9 mouse cellular contexts compared by ENCODE assay signal in the genomic region with DNA sequence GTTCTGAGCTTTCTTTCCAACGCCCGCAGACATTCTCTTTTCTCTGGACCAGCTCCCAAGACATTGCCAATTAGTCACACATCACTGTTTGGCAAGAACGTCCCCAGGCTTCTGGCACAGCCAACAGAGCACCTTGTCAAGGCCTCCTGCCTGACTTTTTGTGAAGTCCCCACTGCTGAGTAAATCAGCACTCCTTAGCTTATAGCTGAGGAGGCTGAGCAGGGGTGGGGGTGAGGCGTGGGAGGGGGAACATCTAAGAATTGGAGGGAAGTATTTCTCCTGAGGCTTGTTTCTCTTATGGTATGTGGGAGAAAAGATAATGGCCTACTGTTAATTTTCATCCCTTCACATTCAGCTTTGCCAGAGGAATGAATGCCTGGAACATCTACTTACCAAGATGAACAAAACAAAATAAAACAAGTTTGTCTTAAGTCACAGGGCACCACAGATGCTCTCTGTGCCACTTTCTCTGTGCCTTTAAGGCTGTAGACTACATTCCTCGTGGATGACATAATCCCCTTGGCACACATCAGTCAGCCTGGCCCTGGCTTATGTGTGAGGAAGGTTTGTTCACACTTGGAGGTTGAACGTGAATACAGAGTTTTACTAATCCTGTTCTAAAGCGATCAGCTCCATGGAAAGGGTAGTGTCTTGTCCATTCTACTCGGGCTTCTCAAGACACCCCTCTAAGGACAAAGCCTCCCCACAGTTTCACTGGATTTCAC.
DNase-seq lines count a peak whose midpoint lies in the region; ATAC-seq and TF ChIP-seq lines count a peak whose summit lies in the region.
"Had no signal": no experiment of that assay in that cellular context is flagged by ENCODE, and none has a peak within 500 bp of the region (broad histone marks: within the 10 kb centered on the region; RNA-seq: fewer than 3 reads in every experiment).

No protein-coding gene starts in this region.

- no peak for TF ChIP-seq POLR2A in kidney, adult 2 months (IDR thresholded peaks at IDR 0.05; ENCODE audit: low read depth, low read length)

- peak; percentile 23; the same call in 1 of the 2 replicates for ATAC-seq in midbrain, embryonic 12.5 days (ENCODE audit: low FRiP score, low read depth)
- no peak for ATAC-seq in midbrain, embryonic 11.5 days (ENCODE audit: low FRiP score)
- peak; percentile 75; the same call in 1 of the 2 replicates for ATAC-seq in midbrain, postnatal 0 days (ENCODE audit: low FRiP score)

- H3K9me3 ChIP-seq in midbrain, embryonic 12.5 days = no peaks in the 10 kb centered on the region
- H3K9me3 ChIP-seq in midbrain, embryonic 11.5 days (ENCODE audit: control insufficient read depth, low read length) = no peaks in the 10 kb centered on the region
- H3K9me3 ChIP-seq in midbrain, postnatal 0 days (ENCODE audit: low read length) = no peaks in the 10 kb centered on the region

- TF ChIP-seq CTCF in kidney, adult 2 months (conservative IDR thresholded peaks at IDR 0.05; ENCODE audit: insufficient read depth, insufficient read length, low read depth, low read length) = no peak
- TF ChIP-seq CTCF in midbrain, postnatal 0 days (IDR thresholded peaks at IDR 0.05) = no peak

- no peak overlapping the region for H3K27ac ChIP-seq in midbrain, embryonic 12.5 days (replicated peaks)
- H3K27ac ChIP-seq in midbrain, embryonic 11.5 days (ENCODE audit: low read depth, low read length) = no peak overlapping the region
- H3K27ac ChIP-seq in kidney, adult 2 months (ENCODE audit: insufficient read depth, low read depth, low read length) = no peak overlapping the region
- no peak overlapping the region for H3K27ac ChIP-seq in midbrain, postnatal 0 days (ENCODE audit: low read depth, low read length)
- H3K27ac ChIP-seq: liver, embryonic 14.5 days had no signal

- WGBS in midbrain, embryonic 12.5 days = 53% methylated on average over 8 of the region's 8 CpGs
- 55% methylated on average over 8 of the region's 8 CpGs for WGBS in midbrain, embryonic 11.5 days
- 30% methylated on average over 8 of the region's 8 CpGs for WGBS in kidney, adult 2 months
- WGBS in midbrain, postnatal 0 days = 34% methylated on average over 8 of the region's 8 CpGs

- no peaks in the 10 kb centered on the region for H3K27me3 ChIP-seq in midbrain, embryonic 12.5 days
- H3K27me3 ChIP-seq in midbrain, embryonic 11.5 days (ENCODE audit: control insufficient read depth, insufficient read depth, low read length) = no peaks in the 10 kb centered on the region
- H3K27me3 ChIP-seq in kidney, adult 2 months (replicated peaks; ENCODE audit: control insufficient read depth, insufficient read depth, low read length) = no peaks in the 10 kb centered on the region
- no peaks in the 10 kb centered on the region for H3K27me3 ChIP-seq in midbrain, postnatal 0 days (ENCODE audit: insufficient read depth, low read length)

- H3K4me2 ChIP-seq in midbrain, embryonic 12.5 days (replicated peaks) = no peak overlapping the region
- no peak overlapping the region for H3K4me2 ChIP-seq in midbrain, embryonic 11.5 days
- H3K4me2 ChIP-seq in midbrain, postnatal 0 days (ENCODE audit: low read depth, low read length, poor library complexity, severe bottlenecking) = no peak overlapping the region

- H3K4me3 ChIP-seq in midbrain, embryonic 12.5 days = no peak overlapping the region
- no peak overlapping the region for H3K4me3 ChIP-seq in midbrain, embryonic 11.5 days (ENCODE audit: low read depth, low read length)
- no peak overlapping the region for H3K4me3 ChIP-seq in kidney, adult 2 months (ENCODE audit: insufficient read depth, low read depth, low read length)
- H3K4me3 ChIP-seq in midbrain, postnatal 0 days (ENCODE audit: low read depth, low read length) = no peak overlapping the region

- H3K4me1 ChIP-seq in midbrain, embryonic 12.5 days = no peaks in the 10 kb centered on the region
- H3K4me1 ChIP-seq in midbrain, embryonic 11.5 days (ENCODE audit: control insufficient read depth, insufficient read depth, low read length) = no peaks in the 10 kb centered on the region
- peaks cover 17% of the 10 kb centered on the region for H3K4me1 ChIP-seq in kidney, adult 2 months (ENCODE audit: control insufficient read depth, insufficient read depth, low read length)
- H3K4me1 ChIP-seq in midbrain, postnatal 0 days (ENCODE audit: insufficient read depth, low read length) = no peaks in the 10 kb centered on the region

- no peak for DNase-seq in midbrain, embryonic 11.5 days (ENCODE audit: low spot score, missing footprints)
- DNase-seq in embryo, embryonic 11 days = peak; percentile 12
- peak; percentile 68 for DNase-seq in kidney, adult 2 months
- peak; percentile 20 for DNase-seq in midbrain, postnatal 0 days (ENCODE audit: low spot score)
- no peak for DNase-seq in gastrocnemius, postnatal 4 days (ENCODE audit: low spot score in 2 of 2)
- no peak for DNase-seq in spleen, adult 12 weeks (ENCODE audit: low spot score)
- no peak for DNase-seq in right cerebral cortex, adult 18-20 months

- H3K9ac ChIP-seq in midbrain, embryonic 12.5 days (replicated peaks) = no peak overlapping the region
- no peak overlapping the region for H3K9ac ChIP-seq in midbrain, embryonic 11.5 days (ENCODE audit: low read length)
- H3K9ac ChIP-seq in midbrain, postnatal 0 days (replicated peaks; ENCODE audit: low read length, poor library complexity, severe bottlenecking) = no peak overlapping the region
- H3K9ac ChIP-seq: liver, embryonic 14.5 days had no signal

- H3K36me3 ChIP-seq in midbrain, embryonic 12.5 days = no peaks in the 10 kb centered on the region
- no peaks in the 10 kb centered on the region for H3K36me3 ChIP-seq in midbrain, embryonic 11.5 days (ENCODE audit: control insufficient read depth, insufficient read depth, low read length)
- H3K36me3 ChIP-seq in kidney, adult 2 months (ENCODE audit: control insufficient read depth, insufficient read depth, low read length) = no peaks in the 10 kb centered on the region
- H3K36me3 ChIP-seq in midbrain, postnatal 0 days (ENCODE audit: insufficient read depth, low read length) = no peaks in the 10 kb centered on the region

Comparison
In these comparisons a context has a peak if more than half of its experiments do, and no peak if none do; other contexts are left out.
1. DNase-seq: peak in embryo, embryonic 11 days (single experiment), kidney, adult 2 months (single experiment) and midbrain, postnatal 0 days (single experiment); none in midbrain, embryonic 11.5 days (single experiment), gastrocnemius, postnatal 4 days (0 of 2), spleen, adult 12 weeks (single experiment) and right cerebral cortex, adult 18-20 months (single experiment).